Mouse (Mus musculus) hindbrain, embryonic 11.5 days (tissue): Measurements from ENCODE around the gene Reep1. TPM values are rescaled to one million over a fixed set of nuclear protein-coding genes. Genes with fewer than 3 reads are reported as not detected.

Experiments
- ATAC-seq: fragments of 200-750 bp; cut with Nextera tagmentation; 2 replicates; pipeline ENCODE4 v1.8.0; 2017; ENCODE audit warnings: mild to moderate bottlenecking, moderate TSS enrichment, moderate library complexity; ENCODE audit not compliant: low FRiP score
- DNase-seq: peaks from one replicate; pipeline ENCODE4 v3.0.0-alpha.2; 2015; ENCODE audit warnings: low spot score
- H3K27ac ChIP-seq: fragments of 300-500 bp; sonication (generic); 2 replicates; pipeline ENCODE4 v1.5.1; 2014; ENCODE audit warnings: mild to moderate bottlenecking, low read depth, low read length
- H3K27me3 ChIP-seq: fragments of 300-500 bp; sonication (generic); 2 replicates; pipeline ENCODE4 v1.6.1; 2014; ENCODE audit warnings: mild to moderate bottlenecking, low read length, moderate library complexity, mixed read lengths; ENCODE audit not compliant: control insufficient read depth, insufficient read depth
- H3K36me3 ChIP-seq: fragments of 300-500 bp; sonication (generic); 2 replicates; pipeline ENCODE4 v1.6.1; 2014; ENCODE audit warnings: mild to moderate bottlenecking, low read length, moderate library complexity, mixed read lengths; ENCODE audit not compliant: control insufficient read depth, insufficient read depth
- H3K4me1 ChIP-seq: fragments of 300-500 bp; sonication (generic); replicated peaks from 2 replicates; pipeline ENCODE4 v1.6.1; 2014; ENCODE audit warnings: low read length, mixed read lengths; ENCODE audit not compliant: control insufficient read depth, insufficient read depth
- H3K4me2 ChIP-seq: fragments of 300-500 bp; sonication (generic); replicated peaks from 2 replicates; pipeline ENCODE4 v1.6.1; 2014; ENCODE audit warnings: mild to moderate bottlenecking, low read depth, low read length
- H3K4me3 ChIP-seq: fragments of 300-500 bp; sonication (generic); 2 replicates; pipeline ENCODE4 v1.5.1; 2014; ENCODE audit warnings: low read depth, low read length
- H3K9ac ChIP-seq: fragments of 300-500 bp; sonication (generic); 2 replicates; pipeline ENCODE4 v1.6.1; 2014; ENCODE audit warnings: low read depth, low read length
- H3K9me3 ChIP-seq: fragments of 300-500 bp; sonication (generic); 2 replicates; pipeline ENCODE4 v1.6.1; 2016; ENCODE audit warnings: low read length; ENCODE audit not compliant: control insufficient read depth
- WGBS: fragments of 180-500 bp; shearing (Covaris S2); extraction: QIAGEN DNeasy Blood & Tissue Kit; methylation state at CpG from one replicate; pipeline ENCODE4 v1.1.7; 2014; 5-methylcytosine and 5-hydroxymethylcytosine counted together
- polyA plus RNA-seq: library from polyadenylated mRNA; unstranded; fragments of >200 nt; fragmentation: Nextera tagmentation; extraction: Ambion mirVana; gene quantifications from 2 replicates; pipeline ENCODE4 v1.2.1, GENCODE M21; 2014

The Reep1 gene
- 75.3 and 87.5 TPM in 2 replicates for polyA plus RNA-seq

- H3K4me2 ChIP-seq: peak within 1 kb of the TSS; percentile 89
- peak within 1 kb of the TSS; percentile 84 for H3K27ac ChIP-seq
- H3K9me3 ChIP-seq: no peaks in the 10 kb centered on the region
- under 1% methylated on average over 86 of the region's 91 CpGs for WGBS
- H3K27me3 ChIP-seq: no peaks in the 10 kb centered on the region
- H3K9ac ChIP-seq: peak within 1 kb of the TSS; percentile 82
- ATAC-seq (peak; percentile 94), DNase-seq (peak; percentile 78)
- H3K4me3 ChIP-seq: peak within 1 kb of the TSS; percentile 79
- H3K4me1 ChIP-seq: 0 out of 2 replicates have a peak, but pooled peaks cover 3% of the 10 kb centered on the region
- H3K36me3 ChIP-seq: no peaks in the 10 kb centered on the region
Measured at GRCm38 (mm10) chr6:71707511-71708501, at the start of gene Reep1. Reep1 (plus strand) TSS chr6:71707561.

DNA sequence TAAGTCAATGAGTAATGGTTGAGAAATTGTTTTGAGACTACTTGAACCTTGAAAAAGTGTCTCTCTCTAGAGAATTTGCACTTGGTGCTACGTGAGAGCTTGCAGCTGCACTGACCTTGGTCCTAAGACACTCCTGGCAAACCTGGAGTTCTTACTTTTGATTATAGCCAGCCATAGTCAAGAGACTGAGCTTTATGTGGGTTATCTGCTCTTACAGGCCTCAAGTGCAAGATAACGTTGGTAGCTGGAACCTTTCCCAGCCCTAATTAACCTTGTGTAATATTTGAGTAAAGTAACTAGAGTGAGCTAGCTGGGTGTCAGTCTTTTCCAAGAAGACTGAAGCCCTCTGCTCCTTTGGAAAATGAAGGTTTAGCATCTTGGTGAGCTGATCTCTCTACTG lies 49.1 kb upstream of the Reep1 start:
- no peak for DNase-seq
- H3K27ac ChIP-seq: no peak overlapping the region
- H3K4me1 ChIP-seq: no peaks in the 10 kb centered on the region
- H3K36me3 ChIP-seq: no peaks in the 10 kb centered on the region
- H3K9me3 ChIP-seq: no peaks in the 10 kb centered on the region
- WGBS: 87% methylated on average over 2 of the region's 2 CpGs
- H3K27me3 ChIP-seq: no peaks in the 10 kb centered on the region
- H3K9ac ChIP-seq: no peak overlapping the region
- H3K4me3 ChIP-seq: no peak overlapping the region
- no peak for ATAC-seq
- no peak overlapping the region for H3K4me2 ChIP-seq

- H3K4me2 ChIP-seq: no peak overlapping the region
- no peak overlapping the region for H3K9ac ChIP-seq
- 75% methylated on average over 1 of the region's 1 CpGs for WGBS
Measured at GRCm38 (mm10) chr6:71664511-71664910, 42.9 kb upstream of the Reep1 start.

GRCm38 (mm10) chr6:71673166-71673565 lies 34.2 kb upstream of the Reep1 start:
- Histone ChIP-seq H3K27me3 (no peaks in the 10 kb centered on the region), H3K9me3 (no peaks in the 10 kb centered on the region), H3K36me3 (no peaks in the 10 kb centered on the region), H3K4me2 (no peak overlapping the region), H3K4me1 (no peaks in the 10 kb centered on the region), H3K27ac (no peak overlapping the region), H3K9ac (no peak overlapping the region), H3K4me3 (no peak overlapping the region)
- no peak for ATAC-seq
- no peak for DNase-seq
- 78% methylated on average over 2 of the region's 2 CpGs for whole genome bisulfite sequencing

More at GRCm38 (mm10) chr6:71664511-71664910, 42.9 kb upstream of the Reep1 start:
- ATAC-seq (no peak), DNase-seq (no peak)
- H3K9me3 ChIP-seq: no peaks in the 10 kb centered on the region
- no peak overlapping the region for H3K27ac ChIP-seq
- no peaks in the 10 kb centered on the region for H3K4me1 ChIP-seq
- H3K27me3 ChIP-seq: no peaks in the 10 kb centered on the region
- no peaks in the 10 kb centered on the region for H3K36me3 ChIP-seq
- no peak overlapping the region for H3K4me3 ChIP-seq

DNA sequence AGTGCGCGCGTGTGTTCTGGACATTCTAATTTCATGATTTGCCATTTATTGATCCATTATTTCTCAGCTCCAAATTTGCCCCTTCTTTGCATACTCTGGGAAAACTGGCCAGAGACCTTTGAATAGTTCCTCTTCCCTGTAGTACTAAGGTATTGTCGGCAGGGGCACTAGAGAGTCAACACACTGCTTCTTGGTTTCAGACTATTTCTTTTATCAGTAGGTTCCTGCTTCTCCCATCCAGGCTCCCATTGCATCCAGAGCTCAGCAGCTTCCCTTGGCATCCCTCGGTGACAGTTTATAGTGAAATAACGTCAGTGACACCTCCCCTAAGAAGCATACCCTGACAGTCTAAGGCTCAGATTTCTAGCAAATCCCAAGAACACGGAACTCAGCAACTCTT lies 28.5 kb upstream of the Reep1 start:
- DNase-seq: peak; percentile 28

GRCm38 (mm10) chr6:71695150-71695549 lies 12.2 kb upstream of the Reep1 start:
- no peak for DNase-seq
- no peak overlapping the region for H3K4me3 ChIP-seq
- H3K27ac ChIP-seq: no peak overlapping the region
- no peaks in the 10 kb centered on the region for H3K36me3 ChIP-seq
- H3K9me3 ChIP-seq: no peaks in the 10 kb centered on the region
- H3K9ac ChIP-seq: no peak overlapping the region
- H3K27me3 ChIP-seq: no peaks in the 10 kb centered on the region
- no peak for ATAC-seq
- H3K4me2 ChIP-seq: no peak overlapping the region
- no peaks in the 10 kb centered on the region for H3K4me1 ChIP-seq
- WGBS: 87% methylated on average over 2 of the region's 2 CpGs

More for the DNA sequence above, 28.5 kb upstream of the Reep1 start:
- 67% methylated on average over 7 of the region's 7 CpGs for WGBS
- Histone ChIP-seq H3K4me2 (no peak overlapping the region), H3K4me3 (no peak overlapping the region), H3K27me3 (no peaks in the 10 kb centered on the region), H3K4me1 (no peaks in the 10 kb centered on the region), H3K9me3 (no peaks in the 10 kb centered on the region), H3K36me3 (no peaks in the 10 kb centered on the region), H3K27ac (no peak overlapping the region), H3K9ac (no peak overlapping the region)
- ATAC-seq: no peak

DNA sequence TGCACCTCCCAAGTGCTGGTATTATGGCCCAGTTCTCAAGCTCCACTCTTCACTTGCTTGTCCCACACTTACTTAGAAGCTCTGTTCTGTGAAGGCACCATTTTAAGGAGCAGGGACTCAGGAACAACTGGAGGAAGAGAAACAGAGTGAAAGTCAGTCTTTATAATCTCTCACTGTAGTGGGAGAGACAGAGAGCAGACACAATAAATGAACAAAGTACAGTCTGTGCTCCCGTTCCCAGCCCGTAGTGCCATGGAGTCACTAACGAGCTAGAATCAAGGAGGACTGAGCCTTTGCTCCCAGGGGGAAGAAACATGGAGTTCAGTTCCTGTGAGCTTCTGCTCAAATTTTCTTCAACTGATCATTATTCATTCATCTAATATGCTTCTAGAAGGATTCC lies 11.8 kb upstream of the Reep1 start:
- DNase-seq: no peak
- no peak overlapping the region for H3K4me2 ChIP-seq
- no peak for ATAC-seq
- H3K27ac ChIP-seq: no peak overlapping the region
- no peaks in the 10 kb centered on the region for H3K36me3 ChIP-seq
- 85% methylated on average over 3 of the region's 3 CpGs for WGBS
- H3K27me3 ChIP-seq: no peaks in the 10 kb centered on the region
- no peak overlapping the region for H3K9ac ChIP-seq
- no peaks in the 10 kb centered on the region for H3K9me3 ChIP-seq
- H3K4me3 ChIP-seq: no peak overlapping the region
- no peaks in the 10 kb centered on the region for H3K4me1 ChIP-seq

GRCm38 (mm10) chr6:71706871-71707270 lies 490 bp upstream of the Reep1 start:
- DNase-seq (peak; percentile 7), ATAC-seq (peak; percentile 23; the same call in 1 of the 2 replicates)
- 0 out of 2 replicates have a peak, but pooled peaks cover 3% of the 10 kb centered on the region for H3K4me1 ChIP-seq
- H3K9ac ChIP-seq: no peak overlapping the region
- WGBS: 76% methylated on average over 12 of the region's 12 CpGs
- H3K27ac ChIP-seq: no peak overlapping the region
- no peak overlapping the region for H3K4me3 ChIP-seq
- H3K4me2 ChIP-seq: no peak overlapping the region
- no peaks in the 10 kb centered on the region for H3K36me3 ChIP-seq
- no peaks in the 10 kb centered on the region for H3K9me3 ChIP-seq
- H3K27me3 ChIP-seq: no peaks in the 10 kb centered on the region
